Mouse (Mus musculus) urinary bladder, postnatal 0 days (tissue): ENCODE measurements around the gene Tnfrsf21. TPM values are rescaled to one million over a fixed set of nuclear protein-coding genes. Genes with fewer than 3 reads are reported as not detected.

ENCODE experiments used
- polyA plus RNA-seq: library from polyadenylated mRNA; unstranded; fragments of >200 nt; fragmentation: Nextera tagmentation; extraction: Ambion mirVana; gene quantifications from 2 replicates; pipeline ENCODE4 v1.2.1, GENCODE M21; 2015

The Tnfrsf21 gene
- 29.8 and 32.2 TPM in 2 replicates for polyA plus RNA-seq

GRCm38 (mm10) chr17:43016371-43017331 is at the start of gene Tnfrsf21:
Gene Tnfrsf21, plus strand, starts transcription at chr17:43016555.

Other genes starting within 250 kb of the Tnfrsf21 start
- 25.1 and 30.9 TPM in 2 replicates for gene Cd2ap, start 139.9 kb upstream of the Tnfrsf21 start, polyA plus RNA-seq